Mouse (Mus musculus) forebrain, postnatal 0 days (tissue): ENCODE results near the gene Prickle2. TPM values are rescaled to one million over a fixed set of nuclear protein-coding genes. Genes with fewer than 3 reads are reported as not detected.

Experiments
- ATAC-seq: fragments of 200-750 bp; cut with Nextera tagmentation; 2 replicates; pipeline ENCODE4 v1.8.0; 2017; ENCODE audit warnings: mild to moderate bottlenecking, moderate library complexity
- DNase-seq: peaks from one replicate; pipeline ENCODE4 v3.0.0-alpha.2; 2015
- H3K27ac ChIP-seq: fragments of 300-500 bp; sonication (generic); 2 replicates; pipeline ENCODE4 v1.5.1; 2014; ENCODE audit warnings: low read depth, mild to moderate bottlenecking, antibody characterized with exemption, low read length, moderate library complexity, mixed read lengths
- H3K27me3 ChIP-seq: fragments of 300-500 bp; sonication (generic); 2 replicates; pipeline ENCODE4 v1.6.1; 2014; ENCODE audit warnings: mild to moderate bottlenecking, low read length, mixed read lengths; ENCODE audit not compliant: insufficient read depth
- H3K36me3 ChIP-seq: fragments of 300-500 bp; sonication (generic); 2 replicates; pipeline ENCODE4 v1.6.1; 2014; ENCODE audit warnings: mild to moderate bottlenecking, moderate library complexity; ENCODE audit not compliant: insufficient read depth
- H3K4me1 ChIP-seq: fragments of 300-500 bp; sonication (generic); 2 replicates; pipeline ENCODE4 v1.6.1; 2014; ENCODE audit warnings: antibody characterized with exemption; ENCODE audit not compliant: insufficient read depth
- H3K4me2 ChIP-seq: fragments of 300-500 bp; sonication (generic); 2 replicates; pipeline ENCODE4 v1.6.1; 2014; ENCODE audit warnings: low read depth, mild to moderate bottlenecking, moderate library complexity
- H3K4me3 ChIP-seq: fragments of 300-500 bp; sonication (generic); 2 replicates; pipeline ENCODE4 v1.5.1; 2014; ENCODE audit warnings: low read depth, low read length, mixed read lengths
- H3K9ac ChIP-seq: fragments of 300-500 bp; sonication (generic); 2 replicates; pipeline ENCODE4 v1.6.1; 2014; ENCODE audit warnings: mild to moderate bottlenecking
- H3K9me3 ChIP-seq: fragments of 300-500 bp; sonication (generic); 2 replicates; pipeline ENCODE4 v1.6.1; 2016; ENCODE audit warnings: low read length
- CTCF ChIP-seq: sonication (generic); IDR thresholded peaks from 2 replicates; pipeline ENCODE4 v1.5.1; 2016; ENCODE audit warnings: antibody characterized with exemption, control low read depth, low read depth
- WGBS: fragments of 180-500 bp; shearing (Covaris S2); extraction: QIAGEN DNeasy Blood & Tissue Kit; methylation state at CpG from one replicate; pipeline ENCODE4 v1.1.7; 2014; 5-methylcytosine and 5-hydroxymethylcytosine counted together
- polyA plus RNA-seq: library from polyadenylated mRNA; unstranded; fragments of >200 nt; fragmentation: Nextera tagmentation; extraction: Ambion mirVana; gene quantifications from 2 replicates; pipeline ENCODE4 v1.2.1, GENCODE M21; 2015
- total RNA-seq: library from RNA; depleted of rRNA; stranded (reverse); fragments of >200 nt; gene quantifications from 2 replicates; pipeline ENCODE4 v1.2.3, GENCODE M21; 2014

Gene Prickle2
- total and polyA plus RNA-seq, 2 experiments from 2014 or later: 8.4 to 29.4 TPM

- no peaks in the 10 kb centered on the region for H3K4me1 ChIP-seq
- no peak overlapping the region for H3K4me3 ChIP-seq
- no peaks in the 10 kb centered on the region for H3K9me3 ChIP-seq
- no peaks in the 10 kb centered on the region for H3K36me3 ChIP-seq
- no peak overlapping the region for H3K4me2 ChIP-seq
- no peak for TF ChIP-seq CTCF
- DNase-seq (no peak), ATAC-seq (no peak)
- no peaks in the 10 kb centered on the region for H3K27me3 ChIP-seq
- H3K9ac ChIP-seq: no peak overlapping the region
- WGBS: 22% methylated on average over 2 of the region's 2 CpGs
- H3K27ac ChIP-seq: no peak overlapping the region
These were observed 57.4 kb downstream of the Prickle2 start for GRCm38 (mm10) chr6:92648571-92648970.

- WGBS: 55% methylated on average over 1 of the region's 1 CpGs
- Histone ChIP-seq H3K9me3 (no peaks in the 10 kb centered on the region), H3K27ac (no peak overlapping the region), H3K27me3 (no peaks in the 10 kb centered on the region), H3K36me3 (no peaks in the 10 kb centered on the region), H3K4me1 (no peaks in the 10 kb centered on the region), H3K9ac (no peak overlapping the region), H3K4me3 (no peak overlapping the region), H3K4me2 (no peak overlapping the region)
- DNase-seq (no peak), ATAC-seq (no peak)
- TF ChIP-seq CTCF: no peak
These were observed 63.0 kb downstream of the Prickle2 start for GRCm38 (mm10) chr6:92642929-92643328.

DNA sequence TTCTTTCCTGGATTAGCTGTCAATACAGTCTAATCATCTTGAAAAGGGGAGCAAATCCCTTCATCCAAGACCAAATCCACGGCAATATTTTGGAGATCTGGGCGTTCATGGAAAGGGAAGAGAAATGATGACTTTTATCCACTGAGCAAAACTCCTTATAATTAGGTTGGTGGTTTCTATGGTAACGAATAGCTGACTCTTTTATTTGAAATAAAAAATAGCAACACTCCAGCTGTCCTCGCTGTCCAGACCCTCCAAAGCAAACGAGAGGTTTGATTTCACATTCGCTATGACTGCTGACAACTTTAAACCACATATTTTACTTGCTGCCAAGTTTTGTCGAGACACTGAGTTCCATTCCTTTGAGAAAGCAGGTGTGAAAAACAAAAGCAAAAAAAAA lies 64.0 kb downstream of the Prickle2 start:
- Histone ChIP-seq H3K36me3 (no peaks in the 10 kb centered on the region), H3K27me3 (no peaks in the 10 kb centered on the region), H3K4me3 (no peak overlapping the region), H3K27ac (no peak overlapping the region), H3K9me3 (no peaks in the 10 kb centered on the region), H3K4me2 (no peak overlapping the region), H3K9ac (no peak overlapping the region), H3K4me1 (no peaks in the 10 kb centered on the region)
- TF ChIP-seq CTCF: no peak
- WGBS: 30% methylated on average over 7 of the region's 7 CpGs
- ATAC-seq: peak; percentile 51
- DNase-seq: peak; percentile 50

GRCm38 (mm10) chr6:92640896-92641295 lies 65.1 kb downstream of the Prickle2 start:
- ATAC-seq: no peak
- 69% methylated on average over 2 of the region's 2 CpGs for WGBS
- H3K36me3 ChIP-seq: no peaks in the 10 kb centered on the region

GRCm38 (mm10) chr6:92636431-92636830 lies 69.5 kb downstream of the Prickle2 start:
- no peak for DNase-seq
- TF ChIP-seq CTCF: no peak
- ATAC-seq: no peak
- no peaks in the 10 kb centered on the region for H3K4me1 ChIP-seq
- H3K9ac ChIP-seq: no peak overlapping the region
- H3K27me3 ChIP-seq: no peaks in the 10 kb centered on the region
- 77% methylated on average over 1 of the region's 1 CpGs for WGBS
- H3K27ac ChIP-seq: no peak overlapping the region
- no peaks in the 10 kb centered on the region for H3K9me3 ChIP-seq
- no peaks in the 10 kb centered on the region for H3K36me3 ChIP-seq
- H3K4me3 ChIP-seq: no peak overlapping the region
- H3K4me2 ChIP-seq: no peak overlapping the region

More at GRCm38 (mm10) chr6:92640896-92641295, 65.1 kb downstream of the Prickle2 start:
- Histone ChIP-seq H3K4me1 (no peaks in the 10 kb centered on the region), H3K9ac (no peak overlapping the region), H3K4me3 (no peak overlapping the region), H3K27ac (no peak overlapping the region), H3K27me3 (no peaks in the 10 kb centered on the region), H3K9me3 (no peaks in the 10 kb centered on the region), H3K4me2 (no peak overlapping the region)
- DNase-seq: peak; percentile 9
- TF ChIP-seq CTCF: no peak

- Histone ChIP-seq H3K36me3 (no peaks in the 10 kb centered on the region), H3K27me3 (no peaks in the 10 kb centered on the region), H3K9me3 (no peaks in the 10 kb centered on the region), H3K4me3 (no peak overlapping the region), H3K27ac (no peak overlapping the region), H3K4me2 (no peak overlapping the region), H3K9ac (no peak overlapping the region), H3K4me1 (no peaks in the 10 kb centered on the region)
- no peak for TF ChIP-seq CTCF
- DNase-seq (no peak), ATAC-seq (no peak)
- 75% methylated on average over 6 of the region's 6 CpGs for WGBS
These were observed 71.0 kb downstream of the Prickle2 start for GRCm38 (mm10) chr6:92634876-92635468.

- DNase-seq: no peak
- 68% methylated on average over 2 of the region's 2 CpGs for WGBS
These were observed 75.0 kb downstream of the Prickle2 start for GRCm38 (mm10) chr6:92630991-92631390.

More at GRCm38 (mm10) chr6:92630991-92631390, 75.0 kb downstream of the Prickle2 start:
- no peaks in the 10 kb centered on the region for H3K9me3 ChIP-seq
- ATAC-seq: no peak
- no peaks in the 10 kb centered on the region for H3K27me3 ChIP-seq
- no peak overlapping the region for H3K4me3 ChIP-seq
- H3K27ac ChIP-seq: no peak overlapping the region
- H3K4me2 ChIP-seq: no peak overlapping the region
- no peaks in the 10 kb centered on the region for H3K4me1 ChIP-seq
- TF ChIP-seq CTCF: no peak
- no peaks in the 10 kb centered on the region for H3K36me3 ChIP-seq
- H3K9ac ChIP-seq: no peak overlapping the region
